Mouse (Mus musculus) embryonic facial prominence, embryonic 15.5 days (tissue): ENCODE results near the gene Fndc1. TPM values are rescaled to one million over a fixed set of nuclear protein-coding genes. Genes with fewer than 3 reads are reported as not detected.

Experiments
- ATAC-seq: fragments of 200-750 bp; cut with Nextera tagmentation; 2 replicates; pipeline ENCODE4 v1.8.0; 2017; ENCODE audit warnings: low read depth, moderate TSS enrichment; ENCODE audit not compliant: insufficient number of reproducible peaks, low FRiP score, low TSS enrichment
- H3K27ac ChIP-seq: fragments of 300-500 bp; sonication (generic); replicated peaks from 2 replicates; pipeline ENCODE4 v1.5.1; 2015; ENCODE audit warnings: mild to moderate bottlenecking, inconsistent platforms
- H3K27me3 ChIP-seq: fragments of 300-500 bp; sonication (generic); 2 replicates; pipeline ENCODE4 v1.6.1; 2015; ENCODE audit warnings: inconsistent platforms
- H3K36me3 ChIP-seq: fragments of 300-500 bp; sonication (generic); 2 replicates; pipeline ENCODE4 v1.6.1; 2015; ENCODE audit warnings: mild to moderate bottlenecking, inconsistent platforms
- H3K4me1 ChIP-seq: fragments of 300-500 bp; sonication (generic); 2 replicates; pipeline ENCODE4 v1.6.1; 2015; ENCODE audit warnings: inconsistent platforms
- H3K4me2 ChIP-seq: fragments of 300-500 bp; sonication (generic); replicated peaks from 2 replicates; pipeline ENCODE4 v1.6.1; 2015; ENCODE audit warnings: mild to moderate bottlenecking, inconsistent platforms
- H3K4me3 ChIP-seq: fragments of 300-500 bp; sonication (generic); replicated peaks from 2 replicates; pipeline ENCODE4 v1.5.1; 2015; ENCODE audit warnings: mild to moderate bottlenecking, inconsistent platforms
- H3K9ac ChIP-seq: fragments of 300-500 bp; sonication (generic); 2 replicates; pipeline ENCODE4 v1.6.1; 2015; ENCODE audit warnings: inconsistent platforms
- H3K9me3 ChIP-seq: fragments of 300-500 bp; sonication (generic); replicated peaks from 2 replicates; pipeline ENCODE4 v1.6.1; 2016; ENCODE audit warnings: inconsistent platforms
- WGBS: fragments of 180-500 bp; shearing (Covaris S2); methylation state at CpG from one replicate; pipeline ENCODE4 v1.1.7; 2015; 5-methylcytosine and 5-hydroxymethylcytosine counted together
- polyA plus RNA-seq: library from polyadenylated mRNA; unstranded; fragments of >200 nt; fragmentation: Nextera tagmentation; extraction: Ambion mirVana; gene quantifications from 2 replicates; pipeline ENCODE4 v1.2.1, GENCODE M21; 2015

Fndc1 gene
- polyA plus RNA-seq, 1 experiment from 2014 or later, result 51.6 TPM

GRCm38 (mm10) chr17:7816602-7817001 is 10.5 kb downstream of the Fndc1 start:
- Histone ChIP-seq H3K4me3 (no peak overlapping the region), H3K9ac (no peak overlapping the region), H3K27ac (no peak overlapping the region), H3K36me3 (no peaks in the 10 kb centered on the region), H3K9me3 (no peaks in the 10 kb centered on the region), H3K4me2 (no peak overlapping the region), H3K27me3 (0 out of 2 replicates have a peak, but pooled peaks cover 5% of the 10 kb centered on the region), H3K4me1 (0 out of 2 replicates have a peak, but pooled peaks cover 5% of the 10 kb centered on the region)
- WGBS, result 83% methylated on average over 2 of the region's 2 CpGs
- ATAC-seq, result no peak

DNA sequence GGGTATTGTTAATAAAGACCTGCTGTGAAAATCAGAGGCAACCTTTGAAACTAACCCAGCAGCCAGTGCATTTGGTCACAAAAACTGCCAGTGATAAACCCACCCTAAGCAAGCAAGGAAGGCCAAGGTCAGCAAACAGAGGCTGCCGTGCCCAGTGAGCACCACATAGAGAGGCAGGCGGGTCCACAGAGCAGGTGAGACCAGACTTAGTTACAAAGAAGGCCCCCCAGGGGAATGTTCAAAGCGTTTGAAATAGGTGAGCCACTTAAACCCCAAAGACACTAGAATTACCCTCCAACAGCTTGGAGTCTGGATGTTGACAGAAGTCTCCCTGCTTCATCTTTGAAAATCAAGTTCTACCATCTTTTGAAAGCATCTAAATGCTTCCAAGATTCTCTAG is 12.7 kb downstream of the Fndc1 start:
- no peak overlapping the region for H3K27ac ChIP-seq
- no peak overlapping the region for H3K4me3 ChIP-seq
- H3K27me3 ChIP-seq, result 0 out of 2 replicates have a peak, but pooled peaks cover 5% of the 10 kb centered on the region
- no peaks in the 10 kb centered on the region for H3K36me3 ChIP-seq
- ATAC-seq, result no peak
- 62% methylated on average over 3 of the region's 3 CpGs for WGBS
- H3K9me3 ChIP-seq, result no peaks in the 10 kb centered on the region
- H3K4me1 ChIP-seq, result no peaks in the 10 kb centered on the region
- H3K9ac ChIP-seq, result no peak overlapping the region
- no peak overlapping the region for H3K4me2 ChIP-seq

- Histone ChIP-seq H3K27me3 (no peaks in the 10 kb centered on the region), H3K9me3 (no peaks in the 10 kb centered on the region), H3K4me2 (no peak overlapping the region), H3K36me3 (no peaks in the 10 kb centered on the region), H3K4me3 (no peak overlapping the region), H3K4me1 (peaks cover 11% of the 10 kb centered on the region; the same call in 1 of the 2 replicates), H3K27ac (no peak overlapping the region), H3K9ac (no peak overlapping the region)
- 86% methylated on average over 2 of the region's 2 CpGs for WGBS
- no peak for ATAC-seq
Observed at GRCm38 (mm10) chr17:7808043-7808442, 19.1 kb downstream of the Fndc1 start.

DNA sequence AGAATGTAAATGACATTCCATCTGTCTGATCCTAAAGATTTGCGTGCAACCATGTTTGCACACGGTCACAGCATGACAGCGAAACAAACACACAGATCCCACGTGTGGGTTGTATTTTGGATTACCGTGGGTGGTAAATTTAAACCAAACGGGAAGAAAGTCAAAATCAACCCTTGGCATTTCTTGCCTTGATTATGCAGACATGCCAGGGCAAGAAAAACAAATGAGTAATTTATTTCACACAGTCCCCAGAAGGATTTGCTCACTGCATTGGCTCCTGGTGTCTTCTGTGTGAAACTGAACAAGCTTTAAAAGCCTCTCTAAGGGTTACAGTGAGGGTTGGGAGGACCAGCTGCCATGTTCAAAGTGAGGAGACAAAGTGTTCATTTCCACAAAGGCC is 22.0 kb downstream of the Fndc1 start:
- Histone ChIP-seq H3K4me2 (no peak overlapping the region), H3K27ac (peak overlapping the region; percentile 11; the same call in 1 of the 2 replicates), H3K9me3 (no peaks in the 10 kb centered on the region), H3K4me3 (no peak overlapping the region), H3K9ac (no peak overlapping the region), H3K36me3 (no peaks in the 10 kb centered on the region), H3K4me1 (peaks cover 17% of the 10 kb centered on the region), H3K27me3 (no peaks in the 10 kb centered on the region)
- no peak for ATAC-seq
- 21% methylated on average over 6 of the region's 6 CpGs for WGBS

GRCm38 (mm10) chr17:7802483-7802882 is 24.6 kb downstream of the Fndc1 start:
- Histone ChIP-seq H3K9me3 (no peaks in the 10 kb centered on the region), H3K9ac (no peak overlapping the region), H3K27me3 (no peaks in the 10 kb centered on the region), H3K27ac (0 out of 2 replicates have a peak overlapping the region, but pooled peaks have one; percentile 34), H3K4me1 (peaks cover 17% of the 10 kb centered on the region), H3K4me2 (no peak overlapping the region), H3K36me3 (no peaks in the 10 kb centered on the region), H3K4me3 (no peak overlapping the region)
- ATAC-seq, result no peak
- 43% methylated on average over 9 of the region's 9 CpGs for WGBS

DNA sequence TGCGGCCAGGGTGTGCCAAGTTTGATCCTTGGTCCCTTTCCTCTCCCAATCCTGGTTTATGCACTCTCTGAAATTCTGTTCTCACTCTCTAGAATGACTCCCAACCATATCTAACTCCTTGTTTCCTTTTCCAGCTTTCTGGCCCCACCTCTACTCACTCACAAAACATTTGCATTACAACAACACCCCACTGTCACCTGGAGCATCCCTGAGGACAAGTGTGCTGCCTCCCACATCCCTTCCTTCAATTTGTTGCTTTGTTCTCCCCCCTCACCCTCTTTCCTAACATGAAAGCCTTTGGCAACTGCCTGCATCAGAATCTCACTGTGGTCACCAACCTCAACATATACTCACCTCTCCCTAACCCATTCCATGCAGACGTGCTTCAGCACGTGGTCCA is 27.2 kb downstream of the Fndc1 start:
- no peak overlapping the region for H3K9ac ChIP-seq
- no peaks in the 10 kb centered on the region for H3K27me3 ChIP-seq
- 68% methylated on average over 3 of the region's 3 CpGs for WGBS
- H3K4me1 ChIP-seq, result peaks cover 9% of the 10 kb centered on the region
- no peak overlapping the region for H3K4me3 ChIP-seq
- ATAC-seq, result no peak
- H3K9me3 ChIP-seq, result no peaks in the 10 kb centered on the region
- no peak overlapping the region for H3K4me2 ChIP-seq
- no peak overlapping the region for H3K27ac ChIP-seq
- no peaks in the 10 kb centered on the region for H3K36me3 ChIP-seq

DNA sequence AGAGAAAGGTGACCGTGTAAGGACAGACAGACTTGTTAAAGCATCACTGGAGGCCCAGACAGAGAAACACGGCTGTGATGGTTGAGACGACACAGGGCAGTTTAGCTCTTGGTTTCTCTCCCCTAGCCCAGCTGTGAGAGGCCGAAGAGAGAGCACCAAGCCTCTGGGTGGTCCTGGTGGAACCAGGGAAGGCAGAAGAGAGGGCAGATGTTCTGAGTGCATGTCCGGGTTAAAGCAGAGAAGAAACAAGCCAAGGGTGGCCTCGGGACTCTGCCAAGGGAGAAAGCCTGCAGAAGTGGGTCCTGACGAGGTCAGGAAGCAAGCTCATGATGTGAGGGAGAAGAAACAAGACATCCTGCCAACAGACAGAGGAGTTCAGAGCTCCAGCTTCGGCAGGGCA is 31.5 kb downstream of the Fndc1 start:
- no peaks in the 10 kb centered on the region for H3K27me3 ChIP-seq
- no peak overlapping the region for H3K4me2 ChIP-seq
- H3K36me3 ChIP-seq, result no peaks in the 10 kb centered on the region
- WGBS, result 82% methylated on average over 8 of the region's 8 CpGs
- no peak for ATAC-seq
- H3K4me3 ChIP-seq, result no peak overlapping the region
- 0 out of 2 replicates have a peak, but pooled peaks cover 3% of the 10 kb centered on the region for H3K4me1 ChIP-seq
- H3K27ac ChIP-seq, result no peak overlapping the region
- no peak overlapping the region for H3K9ac ChIP-seq
- no peaks in the 10 kb centered on the region for H3K9me3 ChIP-seq

GRCm38 (mm10) chr17:7795168-7795567 is 31.9 kb downstream of the Fndc1 start:
- H3K27ac ChIP-seq, result no peak overlapping the region
- ATAC-seq, result no peak
- H3K27me3 ChIP-seq, result no peaks in the 10 kb centered on the region
- H3K36me3 ChIP-seq, result no peaks in the 10 kb centered on the region
- no peak overlapping the region for H3K4me3 ChIP-seq
- no peak overlapping the region for H3K9ac ChIP-seq
- 59% methylated on average over 2 of the region's 2 CpGs for WGBS
- H3K9me3 ChIP-seq, result no peaks in the 10 kb centered on the region
- H3K4me1 ChIP-seq, result 0 out of 2 replicates have a peak, but pooled peaks cover 3% of the 10 kb centered on the region
- H3K4me2 ChIP-seq, result no peak overlapping the region

DNA sequence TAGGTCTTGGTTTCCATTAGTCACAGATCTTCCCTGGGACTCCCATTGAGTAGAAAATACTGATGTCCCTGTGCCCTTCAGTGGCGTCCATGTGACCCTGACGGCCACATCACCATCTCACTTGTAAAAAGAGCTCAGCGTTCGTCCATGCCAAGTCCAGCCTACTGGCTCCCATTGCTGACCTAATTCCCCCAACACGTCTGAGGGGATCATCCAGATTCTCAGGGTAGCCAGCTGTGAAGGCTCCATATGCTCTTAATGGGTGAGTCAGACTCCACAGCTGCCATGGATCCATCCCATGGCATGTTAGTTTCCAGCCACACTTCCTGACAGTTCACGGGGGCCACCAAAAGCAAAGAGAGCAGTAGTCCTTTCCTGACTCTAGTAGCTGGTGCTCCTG is 33.0 kb downstream of the Fndc1 start:
- H3K36me3 ChIP-seq, result no peaks in the 10 kb centered on the region
- H3K4me1 ChIP-seq, result 0 out of 2 replicates have a peak, but pooled peaks cover 3% of the 10 kb centered on the region
- WGBS, result 80% methylated on average over 6 of the region's 6 CpGs
- ATAC-seq, result no peak
- no peaks in the 10 kb centered on the region for H3K9me3 ChIP-seq
- H3K4me3 ChIP-seq, result no peak overlapping the region
- H3K27me3 ChIP-seq, result no peaks in the 10 kb centered on the region
- H3K27ac ChIP-seq, result no peak overlapping the region
- H3K9ac ChIP-seq, result no peak overlapping the region
- no peak overlapping the region for H3K4me2 ChIP-seq

DNA sequence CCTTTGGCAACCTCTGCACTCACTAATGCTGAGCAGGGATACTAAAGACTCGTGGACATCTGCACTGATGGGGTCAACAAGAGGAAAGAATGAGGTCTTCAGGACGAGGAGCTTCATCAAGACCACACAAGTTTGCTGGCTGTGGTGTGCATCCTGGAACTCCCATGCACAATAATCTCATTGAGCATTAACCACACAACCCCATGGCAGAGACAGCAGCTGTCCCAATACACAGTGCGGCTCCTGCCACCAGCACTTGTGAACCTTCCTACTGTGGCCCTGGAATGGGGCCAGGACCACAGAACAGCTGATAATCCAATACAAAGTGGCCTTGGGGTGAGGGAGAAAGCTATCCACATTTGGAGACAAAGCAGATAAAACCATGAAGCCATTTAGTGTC is 36.6 kb downstream of the Fndc1 start:
- no peak for ATAC-seq
- Histone ChIP-seq H3K9me3 (no peaks in the 10 kb centered on the region), H3K27me3 (no peaks in the 10 kb centered on the region), H3K9ac (no peak overlapping the region), H3K4me2 (no peak overlapping the region), H3K4me3 (no peak overlapping the region), H3K4me1 (0 out of 2 replicates have a peak, but pooled peaks cover 3% of the 10 kb centered on the region), H3K36me3 (no peaks in the 10 kb centered on the region), H3K27ac (no peak overlapping the region)
- WGBS, result 60% methylated on average over 3 of the region's 3 CpGs

DNA sequence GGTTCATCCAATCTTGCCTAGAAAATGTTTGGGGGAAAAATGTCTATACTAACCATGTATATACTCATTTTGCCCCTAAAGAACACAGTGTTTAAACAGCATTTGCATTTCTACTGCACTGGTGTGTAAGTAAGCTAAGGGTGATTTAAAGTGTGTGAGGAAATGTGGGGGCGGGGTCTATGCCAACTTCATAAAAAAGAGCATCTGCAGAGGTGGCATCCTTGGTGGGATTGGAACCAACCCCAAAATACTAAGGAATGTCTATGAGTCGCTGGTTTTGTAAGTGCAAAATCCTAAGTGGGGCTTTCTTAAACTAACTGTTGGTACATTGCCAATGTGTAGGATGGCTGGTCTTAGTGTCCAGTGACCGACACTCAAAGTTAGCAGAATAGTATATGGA is 53.0 kb downstream of the Fndc1 start:
- no peak overlapping the region for H3K4me2 ChIP-seq
- no peak overlapping the region for H3K9ac ChIP-seq
- no peaks in the 10 kb centered on the region; the same call in 1 of the 2 replicates for H3K4me1 ChIP-seq
- H3K27me3 ChIP-seq, result no peaks in the 10 kb centered on the region
- H3K36me3 ChIP-seq, result no peaks in the 10 kb centered on the region
- H3K4me3 ChIP-seq, result no peak overlapping the region
- no peaks in the 10 kb centered on the region for H3K9me3 ChIP-seq
- WGBS, result 78% methylated on average over 3 of the region's 3 CpGs
- ATAC-seq, result no peak
- no peak overlapping the region for H3K27ac ChIP-seq

DNA sequence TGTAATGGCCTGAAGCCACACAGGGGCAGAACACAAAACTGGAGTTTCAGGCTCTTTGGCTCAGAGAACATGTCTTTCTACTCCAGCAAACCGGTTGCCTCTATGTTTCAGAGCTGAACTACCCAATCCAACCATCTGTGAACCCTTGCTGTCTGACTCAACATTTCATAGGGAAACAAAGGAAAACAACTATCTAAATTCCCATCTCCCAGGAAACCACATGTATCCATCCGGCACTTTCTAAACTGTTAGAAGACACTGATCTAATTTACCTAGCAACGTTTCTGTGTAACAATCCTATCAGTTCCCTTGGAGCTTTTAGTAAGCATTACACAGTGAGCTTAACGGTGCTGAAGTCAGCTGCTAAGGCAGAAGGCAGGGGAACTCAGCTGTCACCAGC is 67.3 kb downstream of the Fndc1 start:
- Histone ChIP-seq H3K36me3 (no peaks in the 10 kb centered on the region), H3K9me3 (no peaks in the 10 kb centered on the region), H3K4me3 (no peak overlapping the region), H3K27ac (no peak overlapping the region), H3K4me1 (0 out of 2 replicates have a peak, but pooled peaks cover 3% of the 10 kb centered on the region), H3K27me3 (no peaks in the 10 kb centered on the region), H3K9ac (no peak overlapping the region), H3K4me2 (no peak overlapping the region)
- WGBS, result 71% methylated on average over 4 of the region's 4 CpGs
- ATAC-seq, result no peak
